Mouse (Mus musculus) forebrain, embryonic 11.5 days (tissue): Measurements from ENCODE around the gene Ndn. TPM values are rescaled to one million over a fixed set of nuclear protein-coding genes. Genes with fewer than 3 reads are reported as not detected.
A peak's percentile ranks its signal among the peaks of the same experiment; 100 is the strongest.

Source experiments
- ATAC-seq: fragments of 200-750 bp; cut with Nextera tagmentation; replicated peaks from 2 replicates; pipeline ENCODE4 v1.8.0; 2017; ENCODE audit warnings: moderate TSS enrichment; ENCODE audit not compliant: low FRiP score
- DNase-seq: peaks from one replicate; pipeline ENCODE4 v3.0.0-alpha.2; 2017; ENCODE audit warnings: low spot score
- H3K27ac ChIP-seq: fragments of 300-500 bp; sonication (generic); 2 replicates; pipeline ENCODE4 v1.5.1; 2014; ENCODE audit warnings: low read depth, low read length
- H3K27me3 ChIP-seq: fragments of 300-500 bp; sonication (generic); 2 replicates; pipeline ENCODE4 v1.6.1; 2014; ENCODE audit warnings: mild to moderate bottlenecking, low read length, mixed read lengths; ENCODE audit not compliant: control insufficient read depth, insufficient read depth
- H3K36me3 ChIP-seq: fragments of 300-500 bp; sonication (generic); 2 replicates; pipeline ENCODE4 v1.6.1; 2014; ENCODE audit warnings: mild to moderate bottlenecking, low read length, moderate library complexity, mixed read lengths; ENCODE audit not compliant: control insufficient read depth, insufficient read depth
- H3K4me1 ChIP-seq: fragments of 300-500 bp; sonication (generic); replicated peaks from 2 replicates; pipeline ENCODE4 v1.6.1; 2014; ENCODE audit warnings: low read length, mixed read lengths; ENCODE audit not compliant: control insufficient read depth, insufficient read depth
- H3K4me2 ChIP-seq: fragments of 300-500 bp; sonication (generic); 2 replicates; pipeline ENCODE4 v1.6.1; 2014; ENCODE audit warnings: low read depth, mild to moderate bottlenecking, low read length, moderate library complexity, mixed read lengths; ENCODE audit not compliant: severe bottlenecking
- H3K4me3 ChIP-seq: fragments of 300-500 bp; sonication (generic); 2 replicates; pipeline ENCODE4 v1.5.1; 2014; ENCODE audit warnings: low read depth, low read length
- H3K9ac ChIP-seq: fragments of 300-500 bp; sonication (generic); 2 replicates; pipeline ENCODE4 v1.6.1; 2014; ENCODE audit warnings: low read length
- H3K9me3 ChIP-seq: fragments of 300-500 bp; sonication (generic); 2 replicates; pipeline ENCODE4 v1.6.1; 2016; ENCODE audit warnings: low read length, mixed read lengths; ENCODE audit not compliant: control insufficient read depth
- WGBS: fragments of 180-500 bp; shearing (Covaris S2); extraction: QIAGEN DNeasy Blood & Tissue Kit; methylation state at CpG from one replicate; pipeline ENCODE4 v1.1.7; 2014; 5-methylcytosine and 5-hydroxymethylcytosine counted together
- polyA plus RNA-seq: library from polyadenylated mRNA; unstranded; fragments of >200 nt; fragmentation: Nextera tagmentation; extraction: Ambion mirVana; gene quantifications from 2 replicates; pipeline ENCODE4 v1.2.1, GENCODE M21; 2014

Ndn gene
- polyA plus RNA-seq, 1 experiment from 2014 or later: 152 TPM

DNA sequence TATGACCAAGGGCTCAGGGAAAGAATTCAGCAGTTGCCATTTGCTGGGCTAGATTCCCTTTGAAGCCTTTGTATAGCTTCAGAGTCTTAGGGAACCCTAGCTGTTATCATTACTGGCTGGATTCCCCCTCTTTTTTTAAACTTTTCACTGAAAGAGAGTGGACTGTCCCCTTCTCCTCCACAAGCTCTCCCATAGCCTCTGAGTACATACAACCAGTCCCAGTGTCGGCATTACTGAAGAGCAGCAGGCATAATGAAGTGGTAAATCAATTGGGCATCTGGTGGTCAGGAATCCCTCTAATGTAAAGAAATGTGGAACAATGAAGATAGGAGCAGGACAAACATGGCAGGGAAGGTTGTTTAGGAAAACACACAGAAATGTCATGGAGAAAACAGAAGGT lies 45.8 kb downstream of the Ndn start:
- WGBS: 42% methylated on average over 1 of the region's 1 CpGs
- Histone ChIP-seq H3K4me3 (no peak overlapping the region), H3K9ac (no peak overlapping the region), H3K36me3 (no peaks in the 10 kb centered on the region), H3K4me2 (no peak overlapping the region), H3K4me1 (peaks cover 3% of the 10 kb centered on the region; the same call in 1 of the 2 replicates), H3K9me3 (no peaks in the 10 kb centered on the region; the same call in 1 of the 2 replicates), H3K27ac (0 out of 2 replicates have a peak overlapping the region, but pooled peaks have one; percentile 15), H3K27me3 (no peaks in the 10 kb centered on the region)
- DNase-seq (no peak), ATAC-seq (peak; percentile 60)

Other genes with a start within 250 kb of the Ndn start
- gene Magel2, start 30.4 kb downstream of the Ndn start, polyA plus RNA-seq: 12.5 and 13.9 TPM in 2 replicates
- gene Mkrn3, start 73.6 kb downstream of the Ndn start, polyA plus RNA-seq: 19.3 and 20.7 TPM in 2 replicates
- gene Peg12, start 117.9 kb downstream of the Ndn start, polyA plus RNA-seq: 105 and 108 TPM in 2 replicates